Mouse (Mus musculus) right cerebral cortex, adult 18-20 months (tissue): Measurements from ENCODE around the gene Slc22a16.
"Not testable (repeated sequence)": the region's sequence is repeated elsewhere in the genome, so short reads cannot be mapped to it uniquely, and the experiment has no call there.

Experiments
- DNase-seq: peaks from one replicate; pipeline ENCODE4 v3.0.0; 2022; ENCODE audit warnings: mixed read lengths

The Slc22a16 gene

GRCm38 (mm10) chr10:40570036-40570435 lies at the start of gene Slc22a16:
Gene Slc22a16 (plus strand): TSS chr10:40570336.
- no peak for DNase-seq

- no peak for DNase-seq
These were observed 48.6 kb upstream of the Slc22a16 start for GRCm38 (mm10) chr10:40521579-40521978.

GRCm38 (mm10) chr10:40523312-40523975 lies 46.7 kb upstream of the Slc22a16 start:
- DNase-seq, result no peak

DNA sequence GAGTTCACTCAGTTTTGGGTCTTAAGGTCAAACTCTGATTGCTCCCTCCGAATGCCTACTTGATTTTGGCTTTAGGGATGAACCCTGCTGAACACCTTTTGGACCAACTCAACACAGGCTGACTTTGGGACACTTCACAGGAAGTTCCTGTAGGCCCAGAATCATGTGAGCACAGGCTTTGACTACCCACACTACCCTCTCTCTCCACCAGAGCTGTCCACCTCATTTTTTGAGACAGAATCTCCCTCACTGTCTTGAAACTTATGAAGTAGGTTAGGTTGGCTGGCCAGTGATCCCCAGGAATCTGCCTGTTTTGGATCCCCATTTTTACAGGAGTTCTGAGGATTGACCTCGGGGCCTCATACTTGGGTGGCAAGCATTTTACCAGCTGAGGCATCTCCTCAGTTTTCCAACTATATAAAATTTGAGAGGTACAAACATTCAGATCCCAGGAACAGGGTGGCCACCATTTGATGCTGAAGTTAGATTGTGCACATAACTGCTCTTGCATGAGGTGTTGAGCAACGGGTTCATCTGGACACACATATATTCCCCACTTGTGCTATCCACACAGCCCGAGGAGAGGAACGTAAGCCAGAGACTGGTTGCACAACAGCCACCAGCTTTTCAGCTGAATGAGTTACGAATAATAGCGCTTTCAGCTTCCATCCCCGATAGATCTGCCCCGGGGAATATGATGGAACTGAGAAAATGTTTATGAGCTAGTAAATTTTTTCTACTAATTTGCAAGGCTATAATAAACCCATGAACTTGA lies 45.9 kb upstream of the Slc22a16 start:
- no peak for DNase-seq

GRCm38 (mm10) chr10:40524991-40525390 lies 45.1 kb upstream of the Slc22a16 start:
- peak; percentile 51 for DNase-seq

DNA sequence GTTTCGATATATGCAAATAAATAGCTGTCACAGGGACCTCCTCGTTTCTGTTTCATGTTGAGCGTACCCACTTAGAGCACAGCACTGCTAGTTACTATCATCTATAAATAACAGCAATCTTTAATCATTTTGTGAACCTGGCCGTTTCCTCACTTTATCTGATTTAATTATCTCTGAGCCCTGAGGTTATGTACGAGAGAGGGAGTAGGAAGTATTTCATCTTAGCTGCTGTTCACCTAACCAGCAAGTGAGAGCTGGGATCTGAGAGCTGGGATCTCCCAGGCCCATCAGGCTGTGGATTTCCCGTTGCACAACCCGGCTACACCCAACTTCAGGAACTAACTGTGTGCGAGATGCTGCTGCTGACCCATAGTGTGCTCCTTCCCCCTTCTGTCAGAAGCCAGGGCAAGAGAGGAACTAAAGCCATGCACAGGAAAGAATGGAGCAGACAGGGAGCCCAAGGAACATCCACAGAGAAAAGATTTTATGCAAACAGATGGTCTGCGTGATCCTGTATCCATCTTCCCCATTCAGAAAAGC lies 44.5 kb upstream of the Slc22a16 start:
- no peak for DNase-seq

DNA sequence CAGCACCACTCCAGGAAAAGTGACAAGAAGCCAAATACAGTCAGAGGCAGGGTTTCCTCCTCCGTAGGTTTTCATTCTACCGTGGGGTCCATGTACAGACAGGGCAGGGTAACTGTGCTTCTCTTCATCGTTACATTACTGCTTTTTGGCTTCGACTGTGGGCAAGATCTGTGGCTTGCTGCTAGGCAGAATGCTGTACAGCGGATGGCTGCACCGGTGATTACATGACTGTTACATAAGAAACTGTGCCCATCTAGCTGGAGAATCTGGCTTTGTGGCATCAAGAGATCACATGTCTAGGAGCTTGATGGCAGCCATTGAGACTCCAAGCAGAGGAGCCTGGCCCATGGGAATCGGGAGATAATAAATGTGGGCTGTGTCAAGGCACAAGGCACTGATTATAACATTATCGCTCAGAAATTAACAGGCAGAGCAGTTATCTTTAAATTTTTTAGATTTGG lies 43.8 kb upstream of the Slc22a16 start:
- DNase-seq, result no peak

- no peak for DNase-seq
These were observed 43.1 kb upstream of the Slc22a16 start for GRCm38 (mm10) chr10:40526986-40527385.

DNA sequence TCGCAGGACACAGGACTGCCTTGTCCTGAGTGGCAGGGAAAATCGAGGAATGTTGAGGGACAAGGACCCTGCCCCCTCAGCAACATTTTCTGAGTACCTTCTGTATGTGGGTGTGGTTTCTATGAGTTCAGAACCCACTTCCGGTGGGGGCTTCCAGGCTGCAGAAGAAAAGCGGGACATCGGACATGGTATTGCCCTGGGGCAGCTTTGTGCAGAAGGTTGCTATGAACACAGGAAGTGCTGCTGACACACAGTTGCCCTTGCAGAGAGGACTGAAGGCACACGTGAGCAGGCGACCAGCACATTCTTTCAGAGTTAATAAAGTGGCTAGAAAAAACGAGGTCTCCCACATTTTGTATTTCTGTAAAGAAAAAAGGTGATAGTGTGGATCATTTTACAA lies 42.6 kb upstream of the Slc22a16 start:
- no peak for DNase-seq

- no peak for DNase-seq
These were observed 41.5 kb upstream of the Slc22a16 start for GRCm38 (mm10) chr10:40528668-40529067.

GRCm38 (mm10) chr10:40529617-40530016 lies 40.5 kb upstream of the Slc22a16 start:
- no peak for DNase-seq

DNA sequence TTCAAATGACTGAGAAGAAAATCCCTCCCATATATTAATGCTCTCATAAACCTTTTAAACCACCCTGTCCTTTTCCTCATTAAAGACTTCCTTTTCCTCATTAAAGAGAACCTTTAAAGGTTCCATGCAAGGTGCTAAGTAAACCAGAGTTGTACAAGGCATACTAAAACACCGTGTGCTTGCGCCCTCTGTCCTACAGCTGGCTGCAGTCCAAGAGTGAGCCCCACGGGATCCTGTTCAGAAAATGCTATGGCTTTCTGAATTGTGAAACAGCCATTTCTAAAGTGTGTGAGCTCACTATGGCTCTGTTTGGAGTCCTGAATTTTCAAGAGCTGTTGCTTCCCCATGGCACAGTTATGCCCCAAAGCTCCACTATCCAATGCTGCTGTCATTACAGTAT lies 39.5 kb upstream of the Slc22a16 start:
- DNase-seq, result no peak

- DNase-seq, result not testable (repeated sequence)
These were observed 37.5 kb upstream of the Slc22a16 start for GRCm38 (mm10) chr10:40532586-40532985.

DNA sequence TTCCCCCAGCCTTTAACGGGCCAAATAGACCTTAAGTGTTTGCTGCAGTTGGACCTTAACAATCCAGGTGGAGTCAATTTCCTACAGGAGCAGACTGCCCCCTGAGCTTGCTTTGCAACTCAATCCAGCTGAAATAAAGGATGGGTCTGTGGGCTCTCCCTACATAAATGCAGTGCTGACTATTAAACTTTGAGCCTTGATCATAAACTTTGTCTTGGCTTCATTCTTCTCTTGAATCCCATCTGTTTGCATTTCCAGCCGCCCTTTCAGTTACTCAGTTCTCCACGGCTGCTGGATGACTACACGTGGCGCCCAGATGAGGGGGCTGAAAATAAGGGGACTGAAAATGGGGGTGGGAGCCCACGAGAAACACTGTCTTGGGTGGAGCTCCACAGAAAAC lies 28.8 kb upstream of the Slc22a16 start:
- DNase-seq, result no peak

GRCm38 (mm10) chr10:40549317-40549716 lies 20.8 kb upstream of the Slc22a16 start:
- DNase-seq, result no peak

DNA sequence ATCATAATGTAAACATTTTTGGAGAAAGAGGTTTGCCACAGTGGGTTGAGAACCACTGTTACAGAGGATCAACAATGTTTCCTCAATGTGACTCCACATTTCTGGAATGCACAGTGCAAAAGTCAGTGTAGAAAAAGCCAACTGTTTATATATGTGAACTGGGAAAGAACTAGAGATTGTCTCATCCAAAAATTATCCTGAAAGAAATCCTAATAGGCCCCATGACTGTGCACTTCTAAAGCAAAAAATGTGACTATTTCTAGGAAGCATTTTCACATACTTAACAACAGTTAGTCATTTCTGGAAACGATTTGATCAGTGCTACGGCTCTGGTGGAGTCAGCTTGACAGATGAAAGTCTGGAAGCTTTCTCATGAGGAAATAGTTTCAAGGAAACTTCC lies 18.3 kb upstream of the Slc22a16 start:
- no peak for DNase-seq

DNA sequence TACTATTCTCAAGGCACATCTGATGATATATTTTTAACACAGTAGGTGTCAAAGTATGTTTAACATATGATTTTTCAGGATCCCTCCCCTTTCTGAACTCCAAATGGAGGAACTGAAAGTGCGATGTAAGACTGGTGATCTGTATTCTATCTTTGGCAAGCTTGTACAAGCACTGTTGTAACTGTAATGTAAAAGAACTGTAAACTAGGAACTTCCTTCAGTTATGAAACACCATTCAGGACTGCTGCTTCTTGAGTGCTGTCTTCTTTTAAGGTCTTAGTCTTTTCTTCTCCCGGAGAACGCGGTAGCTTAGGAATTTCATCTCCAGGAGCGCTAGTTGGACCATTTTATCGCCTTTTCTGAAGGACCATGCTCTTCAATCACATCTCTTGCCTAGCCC lies 4.4 kb upstream of the Slc22a16 start:
- DNase-seq, result not testable (repeated sequence)

- no peak for DNase-seq
These were observed 5.9 kb downstream of the Slc22a16 start for GRCm38 (mm10) chr10:40575912-40576634.

DNA sequence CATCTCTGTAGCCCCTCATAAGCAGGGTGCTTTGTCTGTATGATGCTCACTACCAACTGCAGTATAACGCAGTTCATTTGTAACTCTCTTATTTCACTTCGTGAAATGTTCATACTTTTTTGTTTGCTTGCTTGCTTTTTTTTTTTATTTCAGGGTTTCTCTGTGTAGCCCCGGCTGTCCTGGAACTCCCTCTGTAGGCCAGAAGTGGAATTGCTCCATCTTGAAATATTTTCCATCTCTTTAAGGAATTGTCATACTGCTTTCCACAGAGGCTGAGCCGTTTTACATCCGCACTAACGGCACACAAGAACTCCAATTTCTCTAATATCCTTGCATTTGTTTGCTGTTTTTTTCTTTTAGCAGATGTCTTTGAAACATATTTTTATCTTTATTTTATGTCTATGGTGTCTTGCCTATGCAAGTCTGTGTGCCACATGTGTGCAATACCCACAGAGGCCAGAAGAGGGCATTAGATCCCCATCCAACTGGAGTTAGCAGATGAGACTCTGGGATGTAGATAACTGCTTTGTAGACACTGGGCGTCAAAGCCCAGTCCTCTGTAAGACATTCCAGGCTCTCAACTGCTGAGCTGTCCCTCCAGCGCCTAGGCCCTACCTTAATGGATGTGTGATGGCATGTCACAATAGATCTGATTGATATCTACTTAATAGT lies 13.6 kb downstream of the Slc22a16 start:
- DNase-seq, result no peak

DNA sequence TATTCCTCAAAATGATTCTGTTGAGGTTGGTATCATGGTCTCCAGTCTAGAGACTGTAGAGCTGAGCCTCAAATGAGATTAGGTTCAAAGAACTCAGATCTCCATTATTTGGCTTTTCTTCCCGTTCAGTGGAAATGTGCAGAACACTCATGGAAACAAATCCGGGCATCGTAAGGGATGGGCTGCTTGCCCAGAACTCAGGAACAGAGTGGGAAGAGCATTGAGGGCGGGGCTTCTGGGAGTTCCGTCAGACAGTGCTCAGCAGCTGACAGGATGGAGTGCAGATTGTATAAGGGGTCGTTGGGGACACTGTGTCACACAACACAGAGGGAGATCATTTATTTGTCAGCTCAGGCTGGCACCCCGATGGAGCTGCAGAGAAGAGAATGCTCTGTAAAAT lies 22.1 kb downstream of the Slc22a16 start:
- DNase-seq, result peak; percentile 70

GRCm38 (mm10) chr10:40597177-40597576 lies 27.0 kb downstream of the Slc22a16 start:
- DNase-seq, result peak; percentile 47

DNA sequence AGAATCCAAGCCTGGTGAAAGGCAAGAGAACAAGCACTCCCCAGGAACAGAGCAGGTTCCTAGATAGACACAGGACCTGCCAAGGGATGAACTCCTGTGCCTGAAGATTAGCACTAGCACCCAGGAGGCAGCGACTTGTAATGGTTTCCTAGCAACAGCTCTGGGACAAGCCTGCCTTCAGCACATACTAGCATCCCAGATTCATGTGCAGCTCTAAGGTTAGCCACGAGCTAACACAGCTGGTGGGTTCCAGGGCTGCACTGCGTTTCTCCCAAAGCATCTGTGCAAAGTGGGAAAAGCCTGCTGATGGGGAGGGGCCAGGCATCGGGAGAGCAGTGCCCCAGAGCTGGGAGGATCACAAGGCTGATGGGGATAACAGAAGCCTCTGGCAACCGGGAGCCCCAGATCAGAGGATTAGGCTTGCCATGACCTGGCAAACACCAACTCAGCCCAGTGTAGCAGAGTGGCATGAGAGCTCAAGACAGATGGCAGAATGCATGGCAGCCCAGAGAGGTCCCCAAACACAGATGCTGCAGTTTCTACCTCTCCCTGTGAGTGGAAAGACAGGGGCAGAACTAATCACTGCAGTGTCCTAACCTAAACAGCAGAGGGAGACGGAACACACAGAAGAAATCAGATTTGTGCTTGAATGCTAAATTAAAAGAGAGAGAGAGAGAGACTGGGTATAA lies 34.7 kb downstream of the Slc22a16 start:
- DNase-seq, result peak; percentile 40
